Mouse (Mus musculus): ENCODE data around the gene Dnaja4. TPM values are rescaled to one million over a fixed set of nuclear protein-coding genes. Genes with fewer than 3 reads are reported as not detected.

Gene Dnaja4
- polyA plus RNA-seq, 1 experiment from 2014 or later: 6.3 TPM

DNA sequence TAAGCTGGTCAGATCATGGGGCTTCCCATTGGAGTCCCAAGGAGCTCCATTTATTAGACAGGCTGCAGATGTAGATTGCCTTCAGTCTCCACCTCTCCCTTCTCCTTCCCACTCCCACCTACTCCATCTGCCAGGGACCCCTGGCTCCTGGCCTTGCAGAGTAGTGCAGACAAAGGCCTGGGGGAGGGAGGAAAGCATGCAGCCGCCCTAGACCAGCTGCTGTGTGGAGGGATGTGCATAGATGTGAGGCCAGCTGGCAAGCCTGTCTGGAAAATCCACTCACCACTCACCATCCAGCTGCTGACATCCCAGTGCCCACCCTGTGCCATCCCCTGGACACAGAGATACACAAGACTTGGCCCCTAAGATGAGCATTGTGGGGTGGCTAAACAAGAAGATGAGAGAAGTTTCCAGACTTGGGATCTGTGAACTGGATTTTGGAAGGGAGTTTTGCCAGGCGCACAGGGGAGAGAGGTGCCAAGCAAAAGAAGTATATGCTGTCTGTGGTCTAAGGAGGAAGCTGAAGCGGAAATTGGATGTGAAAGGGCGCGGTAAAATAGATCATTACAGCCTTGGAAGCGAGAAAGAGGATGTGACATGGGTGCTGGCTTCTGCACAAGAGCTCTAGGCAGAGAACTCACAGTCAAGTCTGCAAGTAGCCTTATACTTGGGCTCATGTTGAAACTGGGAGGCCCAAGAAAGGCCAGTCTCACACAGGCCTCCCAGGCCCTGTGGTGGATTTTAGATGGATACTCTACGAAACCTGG lies 51.7 kb downstream of the Dnaja4 start:
- WGBS: 73% methylated on average over 7 of the region's 7 CpGs
- TF ChIP-seq CTCF (IDR thresholded peaks at IDR 0.05; ENCODE audit: low read depth): no peak
- H3K27ac ChIP-seq (ENCODE audit: low read depth): no peak overlapping the region
- no peaks in the 10 kb centered on the region for H3K4me1 ChIP-seq (ENCODE audit: insufficient read depth)
- H3K4me2 ChIP-seq: no peak overlapping the region
- DNase-seq (no peak), ATAC-seq (ENCODE audit: insufficient read depth) (peak; percentile 44; the same call in 1 of the 2 replicates)
- H3K4me3 ChIP-seq (ENCODE audit: low read depth, low read length): no peak overlapping the region
- no peaks in the 10 kb centered on the region for H3K9me3 ChIP-seq (ENCODE audit: low read depth, low read length)
- H3K27me3 ChIP-seq (ENCODE audit: insufficient read depth, low read length): no peaks in the 10 kb centered on the region
- H3K9ac ChIP-seq: no peak overlapping the region
- no peaks in the 10 kb centered on the region for H3K36me3 ChIP-seq (ENCODE audit: insufficient read depth)

DNA sequence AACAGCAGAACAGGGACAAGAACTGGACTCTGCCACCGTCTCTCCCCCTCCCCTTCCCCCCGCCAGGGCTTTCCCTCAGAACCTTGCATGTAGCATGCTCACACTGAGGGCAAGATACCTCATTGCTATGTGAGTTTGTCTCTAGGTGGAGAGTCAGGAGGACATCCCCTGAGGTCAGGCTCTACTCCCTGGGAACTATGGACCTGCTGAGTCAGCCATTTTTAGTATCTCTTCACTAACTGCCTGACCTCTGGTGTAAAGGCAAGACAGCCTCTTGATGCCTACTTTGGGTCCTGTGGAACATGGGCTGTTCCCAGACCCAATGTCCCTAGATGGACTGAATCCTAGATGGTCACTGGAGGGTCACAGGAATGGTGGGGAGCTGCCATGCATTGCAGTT lies 53.0 kb downstream of the Dnaja4 start:
- H3K9ac ChIP-seq: no peak overlapping the region
- H3K4me3 ChIP-seq (ENCODE audit: low read depth, low read length): no peak overlapping the region
- no peaks in the 10 kb centered on the region for H3K36me3 ChIP-seq (ENCODE audit: insufficient read depth)
- ATAC-seq (ENCODE audit: insufficient read depth) (no peak), DNase-seq (no peak)
- WGBS: 77% methylated on average over 2 of the region's 2 CpGs
- no peaks in the 10 kb centered on the region for H3K27me3 ChIP-seq (ENCODE audit: insufficient read depth, low read length)
- H3K27ac ChIP-seq (ENCODE audit: low read depth): no peak overlapping the region
- no peaks in the 10 kb centered on the region for H3K9me3 ChIP-seq (ENCODE audit: low read depth, low read length)
- no peak overlapping the region for H3K4me2 ChIP-seq
- no peaks in the 10 kb centered on the region for H3K4me1 ChIP-seq (ENCODE audit: insufficient read depth)
- no peak for TF ChIP-seq CTCF (IDR thresholded peaks at IDR 0.05; ENCODE audit: low read depth)

DNA sequence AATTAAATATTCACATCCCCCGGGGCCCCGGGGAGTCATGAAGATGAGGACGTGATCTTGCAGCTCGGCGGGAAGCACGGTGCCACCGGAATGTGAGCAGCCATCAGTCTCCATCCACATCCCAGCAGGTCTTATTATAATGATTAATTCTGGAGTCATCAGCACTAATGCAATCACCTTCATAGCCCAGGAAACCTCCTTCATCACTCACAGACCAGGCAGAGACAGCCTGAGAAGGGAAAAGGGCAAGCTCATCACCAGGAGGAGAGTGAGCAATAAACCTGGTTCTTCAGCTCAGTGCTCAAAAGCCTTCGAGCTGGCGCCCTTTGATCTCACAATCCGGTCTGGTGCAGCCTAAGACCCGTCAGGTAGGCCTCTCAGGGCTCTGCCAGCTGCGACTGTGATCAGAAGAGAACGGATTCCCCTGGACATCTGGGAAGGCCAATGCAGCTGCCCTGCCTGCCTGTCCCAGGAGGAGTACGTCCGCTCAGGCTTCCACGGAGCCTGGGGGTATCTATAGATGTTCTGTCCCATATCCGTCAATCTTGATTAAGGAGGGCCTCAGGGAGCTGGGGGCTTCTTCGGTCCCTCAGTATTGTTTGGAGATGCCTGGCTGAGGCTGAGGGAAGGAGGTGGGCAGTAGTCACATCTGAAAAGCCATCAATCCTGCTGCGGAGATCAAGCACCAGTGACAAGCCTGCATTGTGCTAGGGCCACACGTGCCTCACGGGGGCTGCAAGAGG lies 53.7 kb downstream of the Dnaja4 start:
- no peaks in the 10 kb centered on the region for H3K4me1 ChIP-seq (ENCODE audit: insufficient read depth)
- 22% methylated on average over 21 of the region's 21 CpGs for WGBS
- H3K36me3 ChIP-seq (ENCODE audit: insufficient read depth): no peaks in the 10 kb centered on the region
- H3K27me3 ChIP-seq (ENCODE audit: insufficient read depth, low read length): no peaks in the 10 kb centered on the region
- no peak overlapping the region for H3K4me3 ChIP-seq (ENCODE audit: low read depth, low read length)
- ATAC-seq (ENCODE audit: insufficient read depth) (no peak), DNase-seq (no peak)
- no peak overlapping the region for H3K9ac ChIP-seq
- no peak overlapping the region for H3K4me2 ChIP-seq
- TF ChIP-seq CTCF (IDR thresholded peaks at IDR 0.05; ENCODE audit: low read depth): no peak
- no peak overlapping the region for H3K27ac ChIP-seq (ENCODE audit: low read depth)
- no peaks in the 10 kb centered on the region for H3K9me3 ChIP-seq (ENCODE audit: low read depth, low read length)

DNA sequence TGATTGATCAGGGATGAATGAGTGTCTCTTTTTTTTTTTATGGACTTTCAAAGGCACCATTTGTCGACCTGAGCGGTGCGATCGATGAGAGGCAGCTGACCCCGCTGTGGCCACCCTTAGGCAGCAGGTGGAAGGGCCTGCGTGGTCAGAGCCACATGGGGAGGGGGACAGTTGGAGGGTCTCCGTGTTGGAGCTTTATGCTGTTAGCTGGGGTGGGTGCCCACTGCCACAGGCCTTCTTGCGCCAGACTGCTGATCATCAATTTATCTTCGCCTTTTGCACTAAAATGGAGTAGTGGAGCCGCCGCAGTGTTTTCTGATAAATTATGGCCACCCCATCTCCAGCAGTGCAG lies 54.2 kb downstream of the Dnaja4 start:
- Histone ChIP-seq H3K9ac (no peak overlapping the region), H3K36me3 (ENCODE audit: insufficient read depth) (no peaks in the 10 kb centered on the region), H3K4me2 (no peak overlapping the region), H3K4me1 (ENCODE audit: insufficient read depth) (no peaks in the 10 kb centered on the region), H3K4me3 (ENCODE audit: low read depth, low read length) (no peak overlapping the region), H3K27ac (ENCODE audit: low read depth) (no peak overlapping the region), H3K27me3 (ENCODE audit: insufficient read depth, low read length) (no peaks in the 10 kb centered on the region), H3K9me3 (ENCODE audit: low read depth, low read length) (no peaks in the 10 kb centered on the region)
- TF ChIP-seq CTCF (IDR thresholded peaks at IDR 0.05; ENCODE audit: low read depth): no peak
- no peak for ATAC-seq (ENCODE audit: insufficient read depth)
- DNase-seq: no peak
- WGBS: 38% methylated on average over 11 of the region's 11 CpGs

DNA sequence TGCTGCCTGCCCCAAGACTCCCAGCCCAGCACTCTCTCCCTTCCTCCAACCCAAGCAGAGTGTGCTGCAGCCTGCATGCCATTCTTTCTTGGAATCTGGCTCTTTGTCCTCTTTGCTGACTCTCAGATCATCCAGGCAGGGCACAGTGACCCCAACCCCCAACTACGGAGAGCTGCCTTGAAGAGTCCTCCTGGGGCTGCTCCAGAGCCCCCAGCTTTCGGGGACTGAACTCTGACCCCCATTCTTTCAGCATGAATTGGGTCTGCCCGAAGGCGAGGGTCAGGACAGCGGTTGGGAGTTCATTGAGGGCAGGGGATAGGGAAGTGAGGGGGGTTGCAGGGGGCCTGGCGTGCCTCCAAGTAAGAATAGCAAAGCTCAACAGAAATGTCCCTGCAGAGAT lies 60.9 kb downstream of the Dnaja4 start:
- Histone ChIP-seq H3K9ac (no peak overlapping the region), H3K36me3 (ENCODE audit: insufficient read depth) (no peaks in the 10 kb centered on the region), H3K4me2 (no peak overlapping the region), H3K4me3 (ENCODE audit: low read depth, low read length) (no peak overlapping the region), H3K27me3 (ENCODE audit: insufficient read depth, low read length) (peaks cover 24% of the 10 kb centered on the region), H3K27ac (ENCODE audit: low read depth) (no peak overlapping the region), H3K4me1 (ENCODE audit: insufficient read depth) (0 out of 2 replicates have a peak, but pooled peaks cover 4% of the 10 kb centered on the region), H3K9me3 (ENCODE audit: low read depth, low read length) (no peaks in the 10 kb centered on the region)
- 23% methylated on average over 6 of the region's 6 CpGs for WGBS
- no peak for DNase-seq
- no peak for TF ChIP-seq CTCF (IDR thresholded peaks at IDR 0.05; ENCODE audit: low read depth)
- ATAC-seq (ENCODE audit: insufficient read depth): no peak

DNA sequence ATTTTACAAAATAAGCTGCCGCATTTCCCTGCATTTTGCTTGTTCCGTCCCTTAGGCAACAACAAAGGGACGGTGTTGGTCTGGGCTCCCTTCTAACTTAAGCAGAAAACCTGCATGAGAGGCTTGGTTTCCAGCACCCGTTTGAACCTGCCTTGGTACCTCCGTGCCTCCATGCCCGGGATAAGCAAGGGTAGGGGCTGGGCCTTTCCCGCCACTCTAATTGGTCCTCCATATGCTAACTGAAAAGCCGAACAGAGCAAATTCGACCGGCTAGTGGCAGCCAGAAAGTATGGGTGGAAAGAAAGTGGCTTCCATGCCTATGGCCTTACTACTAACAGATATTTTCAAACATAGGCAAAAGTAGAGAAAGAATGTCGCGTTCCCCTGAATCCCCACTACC lies 65.4 kb downstream of the Dnaja4 start:
- DNase-seq: no peak
- H3K9ac ChIP-seq: no peak overlapping the region
- no peak for ATAC-seq (ENCODE audit: insufficient read depth)
- no peak overlapping the region for H3K27ac ChIP-seq (ENCODE audit: low read depth)
- TF ChIP-seq CTCF (IDR thresholded peaks at IDR 0.05; ENCODE audit: low read depth): no peak
- no peaks in the 10 kb centered on the region for H3K9me3 ChIP-seq (ENCODE audit: low read depth, low read length)
- WGBS: 25% methylated on average over 12 of the region's 12 CpGs
- H3K4me2 ChIP-seq: peak overlapping the region; percentile 72
- H3K4me3 ChIP-seq (ENCODE audit: low read depth, low read length): peak overlapping the region; percentile 39
- H3K4me1 ChIP-seq (ENCODE audit: insufficient read depth): 0 out of 2 replicates have a peak, but pooled peaks cover 4% of the 10 kb centered on the region
- H3K36me3 ChIP-seq (ENCODE audit: insufficient read depth): no peaks in the 10 kb centered on the region
- H3K27me3 ChIP-seq (ENCODE audit: insufficient read depth, low read length): peaks cover 53% of the 10 kb centered on the region

DNA sequence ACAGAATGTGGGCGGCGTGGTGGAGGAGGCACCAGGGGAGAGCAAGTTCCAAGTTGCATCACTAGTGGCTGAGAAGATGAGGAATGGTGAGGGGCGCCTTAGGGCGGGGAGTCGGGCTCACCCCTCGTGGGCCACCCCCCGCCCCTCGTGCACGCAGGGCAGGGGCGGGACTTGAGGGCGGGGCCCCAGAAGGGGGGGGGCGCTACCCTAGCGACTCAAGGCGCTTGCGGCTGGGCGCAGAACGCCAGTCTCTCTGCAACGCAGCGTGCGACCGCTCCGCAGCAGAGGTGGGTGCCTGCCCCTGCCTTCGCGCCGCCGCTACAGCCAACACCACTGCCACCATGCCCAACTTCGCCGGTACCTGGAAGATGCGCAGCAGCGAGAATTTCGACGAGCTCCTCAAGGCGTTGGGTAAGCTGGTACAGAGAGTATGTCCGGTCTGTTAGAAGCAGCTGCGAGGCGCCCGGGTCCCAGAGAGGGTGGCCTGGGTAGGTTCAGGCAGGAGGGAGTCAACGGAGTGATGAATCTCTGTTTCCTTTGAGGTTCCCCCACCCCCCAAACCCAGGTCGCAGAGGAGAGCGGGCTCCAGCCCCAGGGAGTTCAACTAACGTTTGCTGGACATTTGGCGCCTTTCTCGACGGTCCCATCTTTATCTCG lies 66.0 kb downstream of the Dnaja4 start, which contains the start of gene Crabp1:
Gene Crabp1, plus strand, starts transcription at position 188 of the 657 bp plus-strand sequence.
- H3K9me3 ChIP-seq (ENCODE audit: low read depth, low read length): no peaks in the 10 kb centered on the region
- peaks cover 53% of the 10 kb centered on the region for H3K27me3 ChIP-seq (ENCODE audit: insufficient read depth, low read length)
- H3K9ac ChIP-seq: peak within 1 kb of the TSS; percentile 43
- no peaks in the 10 kb centered on the region for H3K36me3 ChIP-seq (ENCODE audit: insufficient read depth)
- H3K27ac ChIP-seq (ENCODE audit: low read depth): no peak within 1 kb of the TSS
- H3K4me3 ChIP-seq (ENCODE audit: low read depth, low read length): peak within 1 kb of the TSS; percentile 39
- DNase-seq (peak; percentile 59), ATAC-seq (ENCODE audit: insufficient read depth) (peak; percentile 77)
- under 1% methylated on average over 44 of the region's 45 CpGs for WGBS
- peak within 1 kb of the TSS; percentile 72 for H3K4me2 ChIP-seq
- TF ChIP-seq CTCF (IDR thresholded peaks at IDR 0.05; ENCODE audit: low read depth): no peak
- H3K4me1 ChIP-seq (ENCODE audit: insufficient read depth): 0 out of 2 replicates have a peak, but pooled peaks cover 4% of the 10 kb centered on the region

Data from lung, embryonic 14.5 days (tissue).